Mouse (Mus musculus) liver, embryonic 12.5 days (tissue): ENCODE measurements around the gene Il19. TPM values are rescaled to one million over a fixed set of nuclear protein-coding genes. Genes with fewer than 3 reads are reported as not detected.

Experiments used
- ATAC-seq: fragments of 200-750 bp; cut with Nextera tagmentation; 2 replicates; pipeline ENCODE4 v1.8.0; 2017; ENCODE audit warnings: moderate number of reproducible peaks, mild to moderate bottlenecking, moderate library complexity
- H3K27ac ChIP-seq: fragments of 300-500 bp; sonication (generic); 2 replicates; pipeline ENCODE4 v1.5.1; 2016; ENCODE audit warnings: mild to moderate bottlenecking
- H3K27me3 ChIP-seq: fragments of 300-500 bp; sonication (generic); replicated peaks from 2 replicates; pipeline ENCODE4 v1.6.1; 2016; ENCODE audit warnings: mild to moderate bottlenecking, moderate library complexity
- H3K36me3 ChIP-seq: fragments of 300-500 bp; sonication (generic); 2 replicates; pipeline ENCODE4 v1.6.1; 2016; ENCODE audit warnings: mild to moderate bottlenecking, moderate library complexity
- H3K4me1 ChIP-seq: fragments of 300-500 bp; sonication (generic); 2 replicates; pipeline ENCODE4 v1.6.1; 2016
- H3K4me2 ChIP-seq: fragments of 300-500 bp; sonication (generic); 2 replicates; pipeline ENCODE4 v1.6.1; 2016; ENCODE audit warnings: mild to moderate bottlenecking, moderate library complexity
- H3K4me3 ChIP-seq: fragments of 300-500 bp; sonication (generic); 2 replicates; pipeline ENCODE4 v1.5.1; 2016; ENCODE audit warnings: mild to moderate bottlenecking, moderate library complexity
- H3K9ac ChIP-seq: fragments of 300-500 bp; sonication (generic); 2 replicates; pipeline ENCODE4 v1.6.1; 2016; ENCODE audit warnings: mild to moderate bottlenecking, moderate library complexity
- H3K9me3 ChIP-seq: fragments of 300-500 bp; sonication (generic); replicated peaks from 2 replicates; pipeline ENCODE4 v1.6.1; 2016; ENCODE audit warnings: mild to moderate bottlenecking, moderate library complexity
- WGBS: fragments of 180-500 bp; shearing (Covaris S2); methylation state at CpG from one replicate; pipeline ENCODE4 v1.1.7; 2016; ENCODE audit not compliant: insufficient replicate concordance; 5-methylcytosine and 5-hydroxymethylcytosine counted together
- polyA plus RNA-seq: library from polyadenylated mRNA; unstranded; fragments of >200 nt; fragmentation: Nextera tagmentation; extraction: Ambion mirVana; gene quantifications from 2 replicates; pipeline ENCODE4 v1.2.1, GENCODE M21; 2016

Il19 gene
- polyA plus RNA-seq, 1 experiment from 2014 or later, result not detected

- Histone ChIP-seq H3K4me3 (no peak overlapping the region), H3K9ac (no peak overlapping the region), H3K4me1 (no peaks in the 10 kb centered on the region), H3K36me3 (no peaks in the 10 kb centered on the region), H3K9me3 (no peaks in the 10 kb centered on the region), H3K27me3 (no peaks in the 10 kb centered on the region), H3K4me2 (no peak overlapping the region), H3K27ac (no peak overlapping the region)
- 11% methylated on average over 1 of the region's 1 CpGs for WGBS
- ATAC-seq, result no peak
Observed at GRCm38 (mm10) chr1:130918323-130918980, 21.5 kb downstream of the Il19 start.

GRCm38 (mm10) chr1:130911401-130912010 is 28.4 kb downstream of the Il19 start, which contains the start of gene Il20:
Gene Il20, minus strand, starts transcription at chr1:130911451.
- H3K36me3 ChIP-seq, result no peaks in the 10 kb centered on the region
- H3K27ac ChIP-seq, result no peak within 1 kb of the TSS
- WGBS, result 73% methylated on average over 12 of the region's 12 CpGs

GRCm38 (mm10) chr1:130902505-130902904 is 37.4 kb downstream of the Il19 start:
- Histone ChIP-seq H3K4me3 (no peak overlapping the region), H3K27ac (no peak overlapping the region), H3K4me2 (no peak overlapping the region), H3K4me1 (no peaks in the 10 kb centered on the region), H3K9ac (no peak overlapping the region), H3K27me3 (no peaks in the 10 kb centered on the region), H3K36me3 (no peaks in the 10 kb centered on the region), H3K9me3 (no peaks in the 10 kb centered on the region)
- ATAC-seq, result no peak
- WGBS, result 54% methylated on average over 7 of the region's 7 CpGs

More at GRCm38 (mm10) chr1:130911401-130912010, 28.4 kb downstream of the Il19 start, which contains the start of gene Il20:
- no peak for ATAC-seq
- Histone ChIP-seq H3K9me3 (no peaks in the 10 kb centered on the region), H3K27me3 (no peaks in the 10 kb centered on the region), H3K4me2 (no peak within 1 kb of the TSS), H3K4me1 (no peaks in the 10 kb centered on the region), H3K4me3 (no peak within 1 kb of the TSS), H3K9ac (no peak within 1 kb of the TSS)

- ATAC-seq, result no peak
- Histone ChIP-seq H3K9me3 (no peaks in the 10 kb centered on the region), H3K36me3 (no peaks in the 10 kb centered on the region), H3K27ac (no peak overlapping the region), H3K4me2 (no peak overlapping the region), H3K27me3 (no peaks in the 10 kb centered on the region), H3K4me1 (no peaks in the 10 kb centered on the region), H3K4me3 (no peak overlapping the region), H3K9ac (no peak overlapping the region)
- 50% methylated on average over 6 of the region's 6 CpGs for WGBS
Observed at GRCm38 (mm10) chr1:130894468-130894867, 45.4 kb downstream of the Il19 start.

- Histone ChIP-seq H3K36me3 (no peaks in the 10 kb centered on the region), H3K27ac (no peak overlapping the region), H3K4me1 (no peaks in the 10 kb centered on the region), H3K4me3 (no peak overlapping the region), H3K4me2 (no peak overlapping the region), H3K27me3 (no peaks in the 10 kb centered on the region), H3K9me3 (no peaks in the 10 kb centered on the region), H3K9ac (no peak overlapping the region)
- ATAC-seq, result no peak
- WGBS, result 59% methylated on average over 9 of the region's 9 CpGs
Observed at GRCm38 (mm10) chr1:130893329-130894040, 46.4 kb downstream of the Il19 start.

- H3K4me3 ChIP-seq, result no peak overlapping the region
Observed at GRCm38 (mm10) chr1:130892446-130892845, 47.5 kb downstream of the Il19 start.

GRCm38 (mm10) chr1:130887354-130887753 is 52.6 kb downstream of the Il19 start, which contains the start of gene Il24:
Gene Il24, minus strand, starts transcription at chr1:130887454.
- H3K27ac ChIP-seq, result no peak within 1 kb of the TSS
- H3K9me3 ChIP-seq, result no peaks in the 10 kb centered on the region
- no peaks in the 10 kb centered on the region for H3K36me3 ChIP-seq
- ATAC-seq, result no peak
- no peaks in the 10 kb centered on the region for H3K4me1 ChIP-seq
- no peak within 1 kb of the TSS for H3K4me3 ChIP-seq
- H3K4me2 ChIP-seq, result no peak within 1 kb of the TSS
- peaks cover 12% of the 10 kb centered on the region for H3K27me3 ChIP-seq
- no peak within 1 kb of the TSS for H3K9ac ChIP-seq

More at GRCm38 (mm10) chr1:130892446-130892845, 47.5 kb downstream of the Il19 start:
- 51% methylated on average over 1 of the region's 1 CpGs for WGBS
- H3K27me3 ChIP-seq, result no peaks in the 10 kb centered on the region
- no peak overlapping the region for H3K4me2 ChIP-seq
- no peak for ATAC-seq
- no peak overlapping the region for H3K27ac ChIP-seq
- H3K9me3 ChIP-seq, result no peaks in the 10 kb centered on the region
- no peak overlapping the region for H3K9ac ChIP-seq
- no peaks in the 10 kb centered on the region for H3K36me3 ChIP-seq
- no peaks in the 10 kb centered on the region for H3K4me1 ChIP-seq

GRCm38 (mm10) chr1:130883146-130883545 is 56.8 kb downstream of the Il19 start:
- Histone ChIP-seq H3K4me1 (no peaks in the 10 kb centered on the region), H3K9me3 (no peaks in the 10 kb centered on the region), H3K27ac (no peak overlapping the region), H3K9ac (no peak overlapping the region), H3K4me3 (no peak overlapping the region), H3K4me2 (no peak overlapping the region), H3K27me3 (peaks cover 43% of the 10 kb centered on the region), H3K36me3 (no peaks in the 10 kb centered on the region)
- ATAC-seq, result no peak
- 63% methylated on average over 4 of the region's 4 CpGs for WGBS

Other genes with a start within 250 kb of the Il19 start
- gene Gm29427, start 224.3 kb downstream of the Il19 start, polyA plus RNA-seq, result not detected in 2 replicates
- gene Yod1, start 222.8 kb downstream of the Il19 start, polyA plus RNA-seq, result 49.3 and 49.7 TPM in 2 replicates
- 7.1 and 9.0 TPM in 2 replicates for gene Pfkfb2, start 210.9 kb downstream of the Il19 start, polyA plus RNA-seq
- gene AA986860, start 208.1 kb downstream of the Il19 start, polyA plus RNA-seq, result 8.0 and 8.5 TPM in 2 replicates
- not detected in 2 replicates for gene Fcamr, start 139.2 kb downstream of the Il19 start, polyA plus RNA-seq
- gene Pigr, start 113.4 kb downstream of the Il19 start, polyA plus RNA-seq, result 0.11 and 0.13 TPM in 2 replicates
- gene Fcmr, start 74.4 kb downstream of the Il19 start, polyA plus RNA-seq, result not detected in 2 replicates
- gene Il24, start 52.7 kb downstream of the Il19 start, polyA plus RNA-seq, result not detected in 2 replicates
- not detected in 2 replicates for gene Il20, start 28.7 kb downstream of the Il19 start, polyA plus RNA-seq
- gene Il10, start 79.7 kb upstream of the Il19 start, polyA plus RNA-seq, result not detected in 2 replicates
- gene Mapkapk2, start 157.7 kb upstream of the Il19 start, polyA plus RNA-seq, result 25.7 and 27.0 TPM in 2 replicates
- 17.6 and 17.7 TPM in 2 replicates for gene Dyrk3, start 198.2 kb upstream of the Il19 start, polyA plus RNA-seq
- 42.2 and 42.6 TPM in 2 replicates for gene Eif2d, start 213.1 kb upstream of the Il19 start, polyA plus RNA-seq